Mouse (Mus musculus) liver, embryonic 14.5 days (tissue): ENCODE data around the gene Bace1.

ENCODE experiments used
- CTCF ChIP-seq: IDR thresholded peaks from 2 replicates; pipeline ENCODE4 v1.5.1; 2016; ENCODE audit warnings: antibody characterized with exemption, low read depth, control low read depth
- EP300 ChIP-seq: IDR thresholded peaks from 2 replicates; pipeline ENCODE4 v1.6.1; 2016; ENCODE audit warnings: antibody characterized with exemption, low read depth

DNA sequence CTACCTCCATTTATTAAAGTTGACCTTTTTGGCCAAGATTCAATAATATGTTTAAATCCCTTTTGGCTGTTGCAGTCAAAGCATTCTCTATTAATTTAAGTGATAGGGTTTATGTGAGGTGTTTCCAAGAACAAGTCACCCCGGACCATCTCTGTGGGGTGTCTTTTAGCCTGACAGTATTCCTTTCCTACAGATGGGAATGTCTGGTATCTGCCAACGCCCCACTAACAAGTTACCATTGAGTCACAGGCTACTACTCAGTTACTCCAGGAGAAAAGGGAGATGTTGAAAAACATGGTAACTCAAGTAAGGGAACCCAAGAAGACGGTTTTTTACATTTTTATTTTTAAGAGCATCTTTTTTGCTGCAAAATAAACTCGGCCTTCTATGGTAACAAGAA, 66.8 kb downstream of the Bace1 start:
- no peak for TF ChIP-seq EP300
- no peak for TF ChIP-seq CTCF
